Mouse (Mus musculus): Measurements from ENCODE around the gene Gm49388. TPM values are rescaled to one million over a fixed set of nuclear protein-coding genes. Genes with fewer than 3 reads are reported as not detected.

Gene Gm49388
- polyA plus RNA-seq, 1 experiment from 2014 or later, result 0.26 TPM

- TF ChIP-seq EP300 (IDR thresholded peaks at IDR 0.05; ENCODE audit: low read depth), result no peak
- TF ChIP-seq CTCF (IDR thresholded peaks at IDR 0.05; ENCODE audit: low read depth), result no peak
- H3K9ac ChIP-seq (replicated peaks), result no peak overlapping the region
- ATAC-seq (no peak), DNase-seq (no peak)
- 85% methylated on average over 7 of the region's 7 CpGs for WGBS (ENCODE audit: insufficient replicate concordance)
- H3K4me2 ChIP-seq (ENCODE audit: low read depth, low read length), result no peak overlapping the region
- H3K9me3 ChIP-seq (ENCODE audit: low read length), result no peaks in the 10 kb centered on the region
- H3K4me3 ChIP-seq (ENCODE audit: low read depth, low read length), result no peak overlapping the region
- no peaks in the 10 kb centered on the region for H3K27me3 ChIP-seq (ENCODE audit: insufficient read depth, low read length)
- H3K27ac ChIP-seq (ENCODE audit: low read depth), result no peak overlapping the region
- H3K36me3 ChIP-seq (replicated peaks; ENCODE audit: insufficient read depth, low read length), result peaks cover 21% of the 10 kb centered on the region
- no peaks in the 10 kb centered on the region for H3K4me1 ChIP-seq (ENCODE audit: insufficient read depth)
Observed at GRCm38 (mm10) chr7:127753741-127754140, 31.7 kb upstream of the Gm49388 start.

- Histone ChIP-seq H3K27me3 (ENCODE audit: insufficient read depth, low read length) (no peaks in the 10 kb centered on the region), H3K4me3 (ENCODE audit: low read depth, low read length) (no peak overlapping the region), H3K36me3 (replicated peaks; ENCODE audit: insufficient read depth, low read length) (peaks cover 8% of the 10 kb centered on the region; the same call in 1 of the 2 replicates), H3K9ac (replicated peaks) (no peak overlapping the region), H3K27ac (ENCODE audit: low read depth) (no peak overlapping the region), H3K9me3 (ENCODE audit: low read length) (no peaks in the 10 kb centered on the region), H3K4me1 (ENCODE audit: insufficient read depth) (no peaks in the 10 kb centered on the region), H3K4me2 (ENCODE audit: low read depth, low read length) (0 out of 2 replicates have a peak overlapping the region, but pooled peaks have one; percentile 9)
- WGBS (ENCODE audit: insufficient replicate concordance), result 31% methylated on average over 6 of the region's 6 CpGs
- TF ChIP-seq EP300 (IDR thresholded peaks at IDR 0.05; ENCODE audit: low read depth) (no peak), CTCF (IDR thresholded peaks at IDR 0.05; ENCODE audit: low read depth) (no peak)
- no peak for ATAC-seq
- no peak for DNase-seq
Observed at GRCm38 (mm10) chr7:127759716-127760115, 25.7 kb upstream of the Gm49388 start.

- Histone ChIP-seq H3K9me3 (ENCODE audit: low read length) (no peaks in the 10 kb centered on the region), H3K27me3 (ENCODE audit: insufficient read depth, low read length) (no peaks in the 10 kb centered on the region), H3K4me3 (ENCODE audit: low read depth, low read length) (no peak overlapping the region), H3K4me2 (ENCODE audit: low read depth, low read length) (no peak overlapping the region), H3K36me3 (replicated peaks; ENCODE audit: insufficient read depth, low read length) (0 out of 2 replicates have a peak, but pooled peaks cover 4% of the 10 kb centered on the region), H3K27ac (ENCODE audit: low read depth) (no peak overlapping the region), H3K9ac (replicated peaks) (no peak overlapping the region), H3K4me1 (ENCODE audit: insufficient read depth) (no peaks in the 10 kb centered on the region)
- ATAC-seq (no peak), DNase-seq (no peak)
- TF ChIP-seq CTCF (IDR thresholded peaks at IDR 0.05; ENCODE audit: low read depth) (no peak), EP300 (IDR thresholded peaks at IDR 0.05; ENCODE audit: low read depth) (no peak)
- WGBS (ENCODE audit: insufficient replicate concordance), result 85% methylated on average over 3 of the region's 3 CpGs
Observed at GRCm38 (mm10) chr7:127760478-127760877, 24.9 kb upstream of the Gm49388 start.

GRCm38 (mm10) chr7:127761026-127761425, 24.4 kb upstream of the Gm49388 start:
- peak; percentile 67 for ATAC-seq
- TF ChIP-seq CTCF (IDR thresholded peaks at IDR 0.05; ENCODE audit: low read depth) (peak; percentile 99), EP300 (IDR thresholded peaks at IDR 0.05; ENCODE audit: low read depth) (no peak)

GRCm38 (mm10) chr7:127763642-127764041, 21.8 kb upstream of the Gm49388 start:
- no peak for ATAC-seq
- WGBS (ENCODE audit: insufficient replicate concordance), result 77% methylated on average over 4 of the region's 4 CpGs

More at GRCm38 (mm10) chr7:127761026-127761425, 24.4 kb upstream of the Gm49388 start:
- Histone ChIP-seq H3K27me3 (ENCODE audit: insufficient read depth, low read length) (no peaks in the 10 kb centered on the region), H3K9ac (replicated peaks) (no peak overlapping the region), H3K4me3 (ENCODE audit: low read depth, low read length) (no peak overlapping the region), H3K36me3 (replicated peaks; ENCODE audit: insufficient read depth, low read length) (0 out of 2 replicates have a peak, but pooled peaks cover 4% of the 10 kb centered on the region), H3K9me3 (ENCODE audit: low read length) (no peaks in the 10 kb centered on the region), H3K4me1 (ENCODE audit: insufficient read depth) (0 out of 2 replicates have a peak, but pooled peaks cover 3% of the 10 kb centered on the region), H3K4me2 (ENCODE audit: low read depth, low read length) (no peak overlapping the region), H3K27ac (ENCODE audit: low read depth) (no peak overlapping the region)
- 18% methylated on average over 7 of the region's 7 CpGs for WGBS (ENCODE audit: insufficient replicate concordance)
- DNase-seq, result peak; percentile 82

GRCm38 (mm10) chr7:127765756-127766155, 19.7 kb upstream of the Gm49388 start:
- TF ChIP-seq EP300 (IDR thresholded peaks at IDR 0.05; ENCODE audit: low read depth), result no peak
- no peak for TF ChIP-seq CTCF (IDR thresholded peaks at IDR 0.05; ENCODE audit: low read depth)
- Histone ChIP-seq H3K9me3 (ENCODE audit: low read length) (no peaks in the 10 kb centered on the region), H3K4me2 (ENCODE audit: low read depth, low read length) (no peak overlapping the region), H3K4me3 (ENCODE audit: low read depth, low read length) (no peak overlapping the region), H3K4me1 (ENCODE audit: insufficient read depth) (peaks cover 24% of the 10 kb centered on the region), H3K27ac (ENCODE audit: low read depth) (no peak overlapping the region), H3K27me3 (ENCODE audit: insufficient read depth, low read length) (no peaks in the 10 kb centered on the region), H3K9ac (replicated peaks) (no peak overlapping the region), H3K36me3 (replicated peaks; ENCODE audit: insufficient read depth, low read length) (0 out of 2 replicates have a peak, but pooled peaks cover 4% of the 10 kb centered on the region)
- ATAC-seq (no peak), DNase-seq (no peak)
- 59% methylated on average over 2 of the region's 2 CpGs for WGBS (ENCODE audit: insufficient replicate concordance)

More at GRCm38 (mm10) chr7:127763642-127764041, 21.8 kb upstream of the Gm49388 start:
- H3K4me3 ChIP-seq (ENCODE audit: low read depth, low read length), result no peak overlapping the region
- no peak for DNase-seq
- H3K4me1 ChIP-seq (ENCODE audit: insufficient read depth), result peaks cover 13% of the 10 kb centered on the region
- no peaks in the 10 kb centered on the region for H3K9me3 ChIP-seq (ENCODE audit: low read length)
- 0 out of 2 replicates have a peak, but pooled peaks cover 4% of the 10 kb centered on the region for H3K36me3 ChIP-seq (replicated peaks; ENCODE audit: insufficient read depth, low read length)
- TF ChIP-seq CTCF (IDR thresholded peaks at IDR 0.05; ENCODE audit: low read depth) (no peak), EP300 (IDR thresholded peaks at IDR 0.05; ENCODE audit: low read depth) (no peak)
- no peak overlapping the region for H3K9ac ChIP-seq (replicated peaks)
- no peak overlapping the region for H3K27ac ChIP-seq (ENCODE audit: low read depth)
- H3K27me3 ChIP-seq (ENCODE audit: insufficient read depth, low read length), result no peaks in the 10 kb centered on the region
- no peak overlapping the region for H3K4me2 ChIP-seq (ENCODE audit: low read depth, low read length)

Measured in liver, postnatal 0 days (tissue).